Mouse (Mus musculus): ENCODE data around the gene Tbce. TPM values are rescaled to one million over a fixed set of nuclear protein-coding genes. Genes with fewer than 3 reads are reported as not detected.
A peak's percentile ranks its signal among the peaks of the same experiment; 100 is the strongest.

Gene Tbce
- total and polyA plus RNA-seq, 3 experiments = 35.3 to 56.9 TPM; not detected in 1

DNA sequence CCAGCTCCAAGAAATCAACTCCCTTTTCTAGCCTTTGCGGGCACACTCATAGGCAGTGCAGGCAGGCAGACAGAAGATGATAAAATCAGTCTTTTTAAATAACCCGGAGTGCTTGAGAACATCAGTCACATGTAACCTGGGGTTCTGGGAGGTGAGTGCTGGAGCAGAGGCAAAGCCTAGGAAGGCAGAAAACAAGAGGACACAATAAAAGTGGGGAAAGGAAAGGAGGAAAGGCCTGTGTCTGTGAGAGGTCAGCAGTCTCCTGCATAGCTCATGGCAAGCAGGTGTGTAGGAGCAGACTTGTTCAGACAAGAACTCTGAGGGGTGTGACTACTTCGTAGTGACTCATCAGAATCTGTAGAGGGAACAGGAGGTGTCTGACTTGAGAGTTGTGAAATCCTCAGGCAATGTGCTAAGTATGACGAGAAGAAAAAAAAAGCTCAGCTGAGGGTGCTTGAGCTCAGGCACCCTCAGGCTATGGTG lies 70.8 kb downstream of the Tbce start:
- H3K79me2 ChIP-seq (ENCODE audit: control insufficient read depth, insufficient read depth, low read length, poor library complexity) = peaks cover 23% of the 10 kb centered on the region

GRCm38 (mm10) chr13:13966172-13966571 lies 73.3 kb downstream of the Tbce start:
- H3K9ac ChIP-seq (ENCODE audit: control insufficient read depth, low read depth, low read length, poor library complexity, severe bottlenecking) = no peak overlapping the region
- TF ChIP-seq TCF12 (IDR thresholded peaks at IDR 0.05; ENCODE audit: low read depth, low read length) (peak; percentile 91), TAL1 (IDR thresholded peaks at IDR 0.05; ENCODE audit: low read length) (no peak), POLR2AphosphoS2 (IDR thresholded peaks at IDR 0.05; ENCODE audit: low read length) (no peak), ZNF384 (IDR thresholded peaks at IDR 0.05; ENCODE audit: low read depth, low read length) (no peak), BHLHE40 (IDR thresholded peaks at IDR 0.05; ENCODE audit: borderline replicate concordance, low read depth, low read length) (no peak), CHD2 (IDR thresholded peaks at IDR 0.05; ENCODE audit: low read length) (no peak), EP300 (IDR thresholded peaks at IDR 0.05; ENCODE audit: low read depth in 1 of 2, low read length in 2 of 2) (peak; percentile 77 to 85), MYB (IDR thresholded peaks at IDR 0.05; ENCODE audit: low read depth, low read length) (0 out of 2 replicates have a peak, but pooled peaks have one; percentile 8), SIN3A (IDR thresholded peaks at IDR 0.05; ENCODE audit: low read length) (peak; percentile 72; the same call in 1 of the 2 replicates), MAFK (IDR thresholded peaks at IDR 0.05; ENCODE audit: borderline replicate concordance, low read depth, low read length) (peak; percentile 64; the same call in 1 of the 2 replicates), SMC3 (IDR thresholded peaks at IDR 0.05; ENCODE audit: low read depth, low read length) (no peak), JUND (IDR thresholded peaks at IDR 0.05; ENCODE audit: low read depth, low read length) (no peak), MAX (IDR thresholded peaks at IDR 0.05; ENCODE audit: low read length) (no peak), MEF2A (IDR thresholded peaks at IDR 0.05; ENCODE audit: extremely low read depth, insufficient replicate concordance, low read depth, low read length, poor library complexity, severe bottlenecking) (peak; percentile 82; the same call in 1 of the 2 replicates), RCOR1 (IDR thresholded peaks at IDR 0.05; ENCODE audit: low read depth, low read length) (peak; percentile 63; the same call in 1 of the 2 replicates), USF1 (IDR thresholded peaks at IDR 0.05; ENCODE audit: low read depth, low read length) (no peak), GABPA (IDR thresholded peaks at IDR 0.05; ENCODE audit: low read depth, low read length) (peak; percentile 93), E2F4 (IDR thresholded peaks at IDR 0.05; ENCODE audit: borderline replicate concordance, low read depth, low read length) (no peak), ETS1 (IDR thresholded peaks at IDR 0.05; ENCODE audit: low read depth, low read length) (peak; percentile 98), ZMIZ1 (IDR thresholded peaks at IDR 0.05; ENCODE audit: low read depth, low read length) (no peak), MYC (IDR thresholded peaks at IDR 0.05; ENCODE audit: low read depth, low read length) (0 out of 2 replicates have a peak, but pooled peaks have one; percentile 29), GATA1 (IDR thresholded peaks at IDR 0.05; ENCODE audit: low read depth, low read length) (peak; percentile 81), ELF1 (IDR thresholded peaks at IDR 0.05; ENCODE audit: low read depth, low read length) (no peak), ZC3H11A (IDR thresholded peaks at IDR 0.05; ENCODE audit: low read depth, low read length) (no peak), KAT2A (conservative IDR thresholded peaks at IDR 0.05; ENCODE audit: low read depth, low read length) (no peak; the same call in 1 of the 2 replicates)

More for the DNA sequence above, 70.8 kb downstream of the Tbce start:
- H3K27ac ChIP-seq (ENCODE audit: control insufficient read depth, low read depth, low read length) = peak overlapping the region; percentile 77
- H3K9me3 ChIP-seq (replicated peaks; ENCODE audit: insufficient read depth, low read length) = no peaks in the 10 kb centered on the region
- peak overlapping the region; percentile 11; the same call in 1 of the 2 replicates for H3K9ac ChIP-seq (ENCODE audit: control insufficient read depth, low read depth, low read length, poor library complexity, severe bottlenecking)
- DNase-seq (ENCODE audit: low read depth, low spot score) = peak; percentile 88
- TF ChIP-seq UBTF (IDR thresholded peaks at IDR 0.05; ENCODE audit: borderline replicate concordance, insufficient read depth, low read depth, low read length) = no peak
- TF ChIP-seq USF1 (IDR thresholded peaks at IDR 0.05; ENCODE audit: low read depth, low read length) = 0 out of 2 replicates have a peak, but pooled peaks have one; percentile 8
- TF ChIP-seq POLR2AphosphoS2 (IDR thresholded peaks at IDR 0.05; ENCODE audit: low read length) = no peak
- peak; percentile 30 to 62; a peak in 2 of 4 replicates for TF ChIP-seq EP300 (IDR thresholded peaks at IDR 0.05; ENCODE audit: low read depth in 1 of 2, low read length in 2 of 2)
- TF ChIP-seq JUND (IDR thresholded peaks at IDR 0.05; ENCODE audit: low read depth, low read length) = no peak
- peak; percentile 89 for TF ChIP-seq ETS1 (IDR thresholded peaks at IDR 0.05; ENCODE audit: low read depth, low read length)
- peak; percentile 87 for TF ChIP-seq ZNF384 (IDR thresholded peaks at IDR 0.05; ENCODE audit: low read depth, low read length)
- TF ChIP-seq MYC (IDR thresholded peaks at IDR 0.05; ENCODE audit: low read depth, low read length) = peak; percentile 51; the same call in 1 of the 2 replicates
- TF ChIP-seq TCF12 (IDR thresholded peaks at IDR 0.05; ENCODE audit: low read depth, low read length) = 0 out of 2 replicates have a peak, but pooled peaks have one; percentile 19
- peak; percentile 53 for TF ChIP-seq SIN3A (IDR thresholded peaks at IDR 0.05; ENCODE audit: low read length)
- TF ChIP-seq ZKSCAN1 (IDR thresholded peaks at IDR 0.05; ENCODE audit: low read depth, low read length) = no peak
- TF ChIP-seq MAX (IDR thresholded peaks at IDR 0.05; ENCODE audit: low read length) = 0 out of 2 replicates have a peak, but pooled peaks have one; percentile 39
- TF ChIP-seq MXI1 (IDR thresholded peaks at IDR 0.05; ENCODE audit: low read depth, low read length) = peak; percentile 76
- no peak for TF ChIP-seq POLR2A (IDR thresholded peaks at IDR 0.05; ENCODE audit: control insufficient read depth in 1 of 2, insufficient read depth in 1 of 2, low read depth in 1 of 2, low read length in 2 of 2, poor library complexity in 1 of 2)
- 0 out of 2 replicates have a peak, but pooled peaks have one; percentile 40 for TF ChIP-seq MAFK (IDR thresholded peaks at IDR 0.05; ENCODE audit: borderline replicate concordance, low read depth, low read length)
- H3K4me1 ChIP-seq (ENCODE audit: control insufficient read depth in 1 of 2, insufficient read depth in 2 of 2, low read length in 2 of 2) = peaks cover 30 to 51% of the 10 kb centered on the region in 2 experiments
- H3K4me3 ChIP-seq (ENCODE audit: control insufficient read depth in 1 of 2, insufficient read depth in 1 of 2, low read depth in 2 of 2, low read length in 2 of 2) = no peak overlapping the region
- H3K36me3 ChIP-seq (ENCODE audit: control insufficient read depth in 1 of 2, insufficient read depth in 2 of 2, low read length in 2 of 2) = peaks cover 43 to 52% of the 10 kb centered on the region in 2 experiments
- H3K27me3 ChIP-seq (ENCODE audit: control insufficient read depth in 1 of 2, insufficient read depth in 2 of 2, low read length in 2 of 2) = no peaks in the 10 kb centered on the region

More at GRCm38 (mm10) chr13:13966172-13966571, 73.3 kb downstream of the Tbce start:
- DNase-seq (ENCODE audit: low read depth, low spot score) = peak; percentile 41
- Histone ChIP-seq H3K79me2 (ENCODE audit: control insufficient read depth, insufficient read depth, low read length, poor library complexity) (peaks cover 35% of the 10 kb centered on the region), H3K9me3 (replicated peaks; ENCODE audit: insufficient read depth, low read length) (no peaks in the 10 kb centered on the region), H3K4me1 (ENCODE audit: control insufficient read depth in 1 of 2, insufficient read depth in 2 of 2, low read length in 2 of 2) (peaks cover 35 to 66% of the 10 kb centered on the region in 2 experiments), H3K27me3 (ENCODE audit: control insufficient read depth in 1 of 2, insufficient read depth in 2 of 2, low read length in 2 of 2) (no peaks in the 10 kb centered on the region), H3K27ac (ENCODE audit: control insufficient read depth, low read depth, low read length) (peak overlapping the region; percentile 17), H3K4me3 (ENCODE audit: control insufficient read depth in 1 of 2, insufficient read depth in 1 of 2, low read depth in 2 of 2, low read length in 2 of 2) (no peak overlapping the region), H3K36me3 (ENCODE audit: control insufficient read depth in 1 of 2, insufficient read depth in 2 of 2, low read length in 2 of 2) (peaks cover 44 to 66% of the 10 kb centered on the region in 2 experiments)

Measured in MEL (cell line).